Mouse (Mus musculus) CH12.LX (cell line): Measurements from ENCODE around the gene Lnx1. TPM values are rescaled to one million over a fixed set of nuclear protein-coding genes. Genes with fewer than 3 reads are reported as not detected.

ENCODE experiments used
- DNase-seq: peaks from one replicate; pipeline ENCODE4 v3.0.0-alpha.2; 2013; ENCODE audit errors: extremely low read depth
- H3K27ac ChIP-seq: 2 replicates; pipeline ENCODE4 v1.5.1; 2012; ENCODE audit warnings: low read depth, mild to moderate bottlenecking, control low read depth, moderate library complexity; ENCODE audit not compliant: insufficient read depth
- H3K27me3 ChIP-seq: replicated peaks from 2 replicates; pipeline ENCODE3; 2012; ENCODE audit warnings: inconsistent platforms
- H3K36me3 ChIP-seq, 2 experiments: replicated peaks in 1 of 2; 2 replicates each; pipeline versions ENCODE3 to v1.6.1; 2012; ENCODE audit warnings: inconsistent platforms in 1 of 2, low read length in 1 of 2, mild to moderate bottlenecking in 1 of 2, mixed read lengths in 1 of 2, moderate library complexity in 1 of 2; ENCODE audit not compliant: control insufficient read depth in 1 of 2, insufficient read depth in 1 of 2
- H3K4me1 ChIP-seq, 2 experiments: 2 replicates each; pipeline ENCODE4 v1.6.1; 2012; ENCODE audit warnings: inconsistent platforms in 1 of 2, moderate library complexity in 1 of 2; ENCODE audit not compliant: insufficient read depth in 2 of 2, control insufficient read depth in 1 of 2
- H3K4me2 ChIP-seq: 2 replicates; pipeline ENCODE4 v1.6.1; 2012; ENCODE audit warnings: low read depth, mild to moderate bottlenecking, control low read depth; ENCODE audit not compliant: poor library complexity, insufficient read depth, severe bottlenecking
- H3K4me3 ChIP-seq, 3 experiments: fragments of 150-350 bp in 1 of 3; sonication (generic) in 1 of 3; replicated peaks in 1 of 3; 2 replicates each; pipeline versions ENCODE3 to v1.5.1; 2011 to 2012; ENCODE audit warnings: low read depth in 2 of 3, low read length in 2 of 3, mild to moderate bottlenecking in 2 of 3, moderate library complexity in 2 of 3, control low read depth in 1 of 3, improper control_type of control experiment in 1 of 3, inconsistent platforms in 1 of 3, mixed read lengths in 1 of 3; ENCODE audit not compliant: poor library complexity in 1 of 3
- H3K79me2 ChIP-seq: replicated peaks from 2 replicates; pipeline ENCODE4 v1.6.1; 2012; ENCODE audit warnings: mild to moderate bottlenecking, moderate library complexity; ENCODE audit not compliant: control insufficient read depth, poor library complexity, insufficient read depth, severe bottlenecking; ENCODE audit errors: extremely low read depth
- H3K9ac ChIP-seq: 2 replicates; pipeline ENCODE4 v1.6.1; 2012; ENCODE audit warnings: low read depth, mild to moderate bottlenecking, control low read depth, moderate library complexity; ENCODE audit not compliant: insufficient read depth
- H3K9me3 ChIP-seq: replicated peaks from 2 replicates; pipeline ENCODE3; 2012; ENCODE audit warnings: low read length, inconsistent platforms, mixed read lengths
- BHLHE40 ChIP-seq: IDR thresholded peaks from 2 replicates; pipeline ENCODE4 v1.6.1; 2011; ENCODE audit warnings: mild to moderate bottlenecking, low read depth, low read length, improper control_type of control experiment
- CHD1 ChIP-seq: IDR thresholded peaks from 2 replicates; pipeline ENCODE4 v1.6.1; 2012; ENCODE audit warnings: low read depth, low read length, improper control_type of control experiment, inconsistent platforms
- CHD2 ChIP-seq: IDR thresholded peaks from 2 replicates; pipeline ENCODE4 v1.6.1; 2011; ENCODE audit warnings: low read length, improper control_type of control experiment
- E2F4 ChIP-seq: IDR thresholded peaks from 2 replicates; pipeline ENCODE4 v1.6.1; 2011; ENCODE audit warnings: low read depth, low read length, improper control_type of control experiment; ENCODE audit not compliant: insufficient replicate concordance
- EP300 ChIP-seq: IDR thresholded peaks from 2 replicates; pipeline ENCODE4 v1.6.1; 2011; ENCODE audit warnings: low read length, improper control_type of control experiment
- JUN ChIP-seq: IDR thresholded peaks from 2 replicates; pipeline ENCODE4 v1.6.1; 2011; ENCODE audit warnings: low read depth, mild to moderate bottlenecking, low read length, improper control_type of control experiment, moderate library complexity; ENCODE audit not compliant: insufficient read depth
- JUND ChIP-seq: conservative IDR thresholded peaks from 2 replicates; pipeline ENCODE4 v1.6.1; 2011; ENCODE audit warnings: low read depth, low read length, improper control_type of control experiment
- MAFK ChIP-seq: IDR thresholded peaks from 2 replicates; pipeline ENCODE4 v1.6.1; 2011; ENCODE audit warnings: low read length, improper control_type of control experiment; ENCODE audit not compliant: insufficient replicate concordance
- MAZ ChIP-seq: IDR thresholded peaks from 2 replicates; pipeline ENCODE4 v1.6.1; 2012; ENCODE audit warnings: low read depth, mild to moderate bottlenecking, inconsistent platforms, low read length, improper control_type of control experiment, moderate library complexity
- MEF2A ChIP-seq: IDR thresholded peaks from 2 replicates; pipeline ENCODE4 v1.6.1; 2014; ENCODE audit warnings: low read depth, mild to moderate bottlenecking, inconsistent platforms, low read length, improper control_type of control experiment, borderline replicate concordance
- MXI1 ChIP-seq: IDR thresholded peaks from 2 replicates; pipeline ENCODE4 v1.6.1; 2011; ENCODE audit warnings: mild to moderate bottlenecking, low read depth, low read length, improper control_type of control experiment
- MYC ChIP-seq: IDR thresholded peaks from 2 replicates; pipeline ENCODE4 v1.6.1; 2011; ENCODE audit warnings: low read depth, mild to moderate bottlenecking, improper control_type of control experiment, low read length
- PAX5 ChIP-seq: IDR thresholded peaks from 2 replicates; pipeline ENCODE4 v1.6.1; 2012; ENCODE audit warnings: low read length, inconsistent platforms, mixed read lengths
- POLR2A ChIP-seq: IDR thresholded peaks from 2 replicates; pipeline ENCODE4 v1.6.1; 2011; ENCODE audit warnings: low read depth, mild to moderate bottlenecking, improper control_type of control experiment, low read length
- POLR2AphosphoS2 ChIP-seq: IDR thresholded peaks from 2 replicates; pipeline ENCODE4 v1.6.1; 2011; ENCODE audit warnings: low read depth, low read length, improper control_type of control experiment
- SMC3 ChIP-seq: IDR thresholded peaks from 2 replicates; pipeline ENCODE4 v1.6.1; 2011; ENCODE audit warnings: low read depth, low read length, improper control_type of control experiment
- TBP ChIP-seq: conservative IDR thresholded peaks from 2 replicates; pipeline ENCODE4 v1.6.1; 2011; ENCODE audit warnings: low read depth, low read length, improper control_type of control experiment
- TCF12 ChIP-seq: IDR thresholded peaks from 2 replicates; pipeline ENCODE4 v1.6.1; 2014; ENCODE audit warnings: low read depth, mild to moderate bottlenecking, inconsistent platforms, low read length, improper control_type of control experiment
- UBTF ChIP-seq: IDR thresholded peaks from 2 replicates; pipeline ENCODE4 v1.6.1; 2012; ENCODE audit warnings: low read depth, mild to moderate bottlenecking, inconsistent platforms, low read length, improper control_type of control experiment, moderate library complexity
- USF2 ChIP-seq: conservative IDR thresholded peaks from 2 replicates; pipeline ENCODE4 v1.6.1; 2011; ENCODE audit warnings: low read depth, low read length, improper control_type of control experiment
- ZC3H11A ChIP-seq: IDR thresholded peaks from 2 replicates; pipeline ENCODE4 v1.6.1; 2012; ENCODE audit warnings: low read depth, mild to moderate bottlenecking, inconsistent platforms, low read length, improper control_type of control experiment
- ZKSCAN1 ChIP-seq: IDR thresholded peaks from 2 replicates; pipeline ENCODE4 v1.6.1; 2012; ENCODE audit warnings: low read depth, inconsistent platforms, low read length, improper control_type of control experiment, borderline replicate concordance
- ZMIZ1 ChIP-seq: IDR thresholded peaks from 2 replicates; pipeline ENCODE4 v1.6.1; 2012; ENCODE audit warnings: low read depth, mild to moderate bottlenecking, inconsistent platforms, low read length, improper control_type of control experiment
- ZNF384 ChIP-seq: IDR thresholded peaks from 2 replicates; pipeline ENCODE4 v1.6.1; 2012; ENCODE audit warnings: low read depth, low read length, improper control_type of control experiment, inconsistent platforms
- dilution Hi-C: fragments of 300-500 bp; cut with MboI; formaldehyde crosslinking; loops from 2 replicates; pipeline ENCODE4 v1.14.3; 2020; ENCODE audit warnings: low sequenced_read_pairs; ENCODE audit not compliant: extremely low pct_unique_long_range_greater_than_20kb, extremely low pct_ligation_motif_present
- in situ Hi-C: fragments of 300-500 bp; cut with MboI; formaldehyde crosslinking; loops from 3 replicates; pipeline ENCODE4 v1.14.3; 2019; ENCODE audit warnings: low sequenced_read_pairs, low pct_ligation_motif_present, low pct_unique_long_range_greater_than_20kb, mixed read lengths
- polyA plus RNA-seq: library from polyadenylated mRNA; unstranded; fragments of >175 nt; gene quantifications from 2 replicates; pipeline ENCODE4 v1.2.1, GENCODE M21; 2012; ENCODE audit warnings: low read depth; ENCODE audit not compliant: insufficient read length
- total RNA-seq, 2 experiments: library from RNA; depleted of rRNA; stranded (reverse); fragments of 300-350 nt in 1 of 2; fragments of >200 nt in 1 of 2; gene quantifications; 2 replicates each; pipeline ENCODE4 v1.2.3; 2012 to 2014

Lnx1 gene
- total and polyA plus RNA-seq, 3 experiments, result 0.08 to 0.26 (median 0.16) TPM

- dilution Hi-C loops, result no loop called here
- no peaks in the 10 kb centered on the region for H3K9me3 ChIP-seq
- H3K79me2 ChIP-seq, result no peaks in the 10 kb centered on the region
- peaks cover 0 to 37% of the 10 kb centered on the region in 2 experiments; a peak in 3 of 4 replicates for H3K4me1 ChIP-seq
- TF ChIP-seq E2F4 (no peak), MYC (no peak), POLR2AphosphoS2 (no peak), BHLHE40 (no peak), PAX5 (no peak), UBTF (no peak), MAFK (no peak), MXI1 (no peak), JUN (no peak), JUND (no peak), TCF12 (no peak), ZMIZ1 (no peak)
- TF ChIP-seq, all 38 proteins: peak for 0
- H3K9ac ChIP-seq, result no peak overlapping the region
- in situ Hi-C loops, result no loop called here
- H3K27ac ChIP-seq, result no peak overlapping the region
- H3K27me3 ChIP-seq, result no peaks in the 10 kb centered on the region
- no peak overlapping the region for H3K4me2 ChIP-seq
- no peak overlapping the region for H3K4me3 ChIP-seq
- DNase-seq, result no peak
- no peaks in the 10 kb centered on the region for H3K36me3 ChIP-seq
Measured at GRCm38 (mm10) chr5:74679631-74680030, 23.1 kb downstream of the Lnx1 start.

- H3K36me3 ChIP-seq, result no peaks in the 10 kb centered on the region
- H3K9me3 ChIP-seq, result no peaks in the 10 kb centered on the region
- no peak for DNase-seq
- H3K27me3 ChIP-seq, result no peaks in the 10 kb centered on the region
- peaks cover 0 to 30% of the 10 kb centered on the region in 2 experiments; a peak in 2 of 4 replicates for H3K4me1 ChIP-seq
- H3K27ac ChIP-seq, result no peak overlapping the region
- in situ Hi-C loops, result no loop called here
- dilution Hi-C loops, result no loop called here
- H3K4me2 ChIP-seq, result no peak overlapping the region
- TF ChIP-seq PAX5, result no peak
- TF ChIP-seq SMC3, result no peak
- no peak for TF ChIP-seq E2F4
- no peak for TF ChIP-seq CHD2
- no peak for TF ChIP-seq TBP
- TF ChIP-seq USF2, result no peak
- TF ChIP-seq MAZ, result no peak
- TF ChIP-seq EP300, result no peak
- no peak for TF ChIP-seq MEF2A
- TF ChIP-seq UBTF, result no peak
- TF ChIP-seq ZNF384, result no peak
- no peak for TF ChIP-seq JUND
- TF ChIP-seq ZKSCAN1, result no peak
- no peak for TF ChIP-seq CHD1
- TF ChIP-seq ZC3H11A, result no peak
- TF ChIP-seq MAFK, result no peak
- TF ChIP-seq POLR2A, result no peak
- no peak for TF ChIP-seq MYC
- no peaks in the 10 kb centered on the region for H3K79me2 ChIP-seq
- H3K4me3 ChIP-seq, result no peak overlapping the region
- H3K9ac ChIP-seq, result no peak overlapping the region
Measured at GRCm38 (mm10) chr5:74678693-74679092, 24.0 kb downstream of the Lnx1 start.
